Mouse (Mus musculus) intestine, embryonic 16.5 days (tissue): Measurements from ENCODE around the gene Parp8. TPM values are rescaled to one million over a fixed set of nuclear protein-coding genes. Genes with fewer than 3 reads are reported as not detected.

ENCODE experiments used
- ATAC-seq: fragments of 200-750 bp; cut with Nextera tagmentation; 2 replicates; pipeline ENCODE4 v1.8.0; 2017; ENCODE audit warnings: moderate TSS enrichment, moderate library complexity
- H3K27ac ChIP-seq: fragments of 300-500 bp; sonication (generic); 2 replicates; pipeline ENCODE4 v1.5.1; 2014; ENCODE audit warnings: mild to moderate bottlenecking, low read length
- H3K27me3 ChIP-seq: fragments of 300-500 bp; sonication (generic); replicated peaks from 2 replicates; pipeline ENCODE4 v1.6.1; 2014; ENCODE audit warnings: low read length, control low read depth, mixed read lengths; ENCODE audit not compliant: control insufficient read depth, insufficient read depth
- H3K36me3 ChIP-seq: fragments of 300-500 bp; sonication (generic); 2 replicates; pipeline ENCODE4 v1.6.1; 2014; ENCODE audit warnings: low read length, control low read depth; ENCODE audit not compliant: control insufficient read depth, insufficient read depth
- H3K4me1 ChIP-seq: fragments of 300-500 bp; sonication (generic); 2 replicates; pipeline ENCODE4 v1.6.1; 2014; ENCODE audit warnings: low read length, control low read depth, mixed read lengths; ENCODE audit not compliant: control insufficient read depth, insufficient read depth
- H3K4me2 ChIP-seq: fragments of 300-500 bp; sonication (generic); 2 replicates; pipeline ENCODE4 v1.6.1; 2014; ENCODE audit warnings: low read depth, low read length, control low read depth
- H3K4me3 ChIP-seq: fragments of 300-500 bp; sonication (generic); 2 replicates; pipeline ENCODE4 v1.5.1; 2014; ENCODE audit warnings: mild to moderate bottlenecking, low read length
- H3K9ac ChIP-seq: fragments of 300-500 bp; sonication (generic); 2 replicates; pipeline ENCODE4 v1.6.1; 2014; ENCODE audit warnings: low read depth, low read length
- H3K9me3 ChIP-seq: fragments of 300-500 bp; sonication (generic); 2 replicates; pipeline ENCODE4 v1.6.1; 2016; ENCODE audit warnings: low read length, control low read depth; ENCODE audit not compliant: control insufficient read depth
- WGBS: fragments of 180-500 bp; shearing (Covaris S2); extraction: QIAGEN DNeasy Blood & Tissue Kit; methylation state at CpG from one replicate; pipeline ENCODE4 v1.1.7; 2014; 5-methylcytosine and 5-hydroxymethylcytosine counted together
- polyA plus RNA-seq: library from polyadenylated mRNA; unstranded; fragments of >200 nt; fragmentation: Nextera tagmentation; extraction: Ambion mirVana; gene quantifications from 2 replicates; pipeline ENCODE4 v1.2.1, GENCODE M21; 2015

Gene Parp8
- polyA plus RNA-seq, 1 experiment from 2014 or later = 6.3 TPM

GRCm38 (mm10) chr13:116908284-116908683, 117.1 kb downstream of the Parp8 start:
- Histone ChIP-seq H3K4me1 (no peaks in the 10 kb centered on the region), H3K27ac (no peak overlapping the region), H3K9ac (no peak overlapping the region), H3K9me3 (no peaks in the 10 kb centered on the region), H3K36me3 (no peaks in the 10 kb centered on the region), H3K27me3 (no peaks in the 10 kb centered on the region), H3K4me3 (no peak overlapping the region), H3K4me2 (no peak overlapping the region)
- 87% methylated on average over 3 of the region's 3 CpGs for WGBS
- ATAC-seq = no peak

GRCm38 (mm10) chr13:116903394-116903793, 121.9 kb downstream of the Parp8 start:
- ATAC-seq = no peak
- Histone ChIP-seq H3K4me3 (no peak overlapping the region), H3K27me3 (no peaks in the 10 kb centered on the region), H3K9me3 (no peaks in the 10 kb centered on the region), H3K36me3 (no peaks in the 10 kb centered on the region), H3K4me1 (no peaks in the 10 kb centered on the region), H3K27ac (no peak overlapping the region), H3K4me2 (no peak overlapping the region), H3K9ac (no peak overlapping the region)
- 86% methylated on average over 5 of the region's 5 CpGs for WGBS

- H3K4me1 ChIP-seq = no peaks in the 10 kb centered on the region
- H3K9ac ChIP-seq = no peak overlapping the region
- H3K36me3 ChIP-seq = no peaks in the 10 kb centered on the region
- no peaks in the 10 kb centered on the region for H3K9me3 ChIP-seq
- H3K27me3 ChIP-seq = no peaks in the 10 kb centered on the region
- ATAC-seq = no peak
- 90% methylated on average over 5 of the region's 5 CpGs for WGBS
- no peak overlapping the region for H3K4me2 ChIP-seq
- H3K4me3 ChIP-seq = no peak overlapping the region
- H3K27ac ChIP-seq = no peak overlapping the region
These were observed 126.9 kb downstream of the Parp8 start for GRCm38 (mm10) chr13:116898395-116898794.

- Histone ChIP-seq H3K27ac (no peak overlapping the region), H3K9me3 (no peaks in the 10 kb centered on the region), H3K27me3 (no peaks in the 10 kb centered on the region), H3K36me3 (no peaks in the 10 kb centered on the region), H3K9ac (no peak overlapping the region), H3K4me3 (no peak overlapping the region), H3K4me2 (no peak overlapping the region), H3K4me1 (no peaks in the 10 kb centered on the region)
- WGBS = 88% methylated on average over 1 of the region's 1 CpGs
- no peak for ATAC-seq
These were observed 127.6 kb downstream of the Parp8 start for GRCm38 (mm10) chr13:116897711-116898110.

GRCm38 (mm10) chr13:116884422-116884942, 140.9 kb downstream of the Parp8 start:
- Histone ChIP-seq H3K27me3 (no peaks in the 10 kb centered on the region), H3K36me3 (no peaks in the 10 kb centered on the region), H3K9ac (no peak overlapping the region), H3K4me1 (no peaks in the 10 kb centered on the region), H3K9me3 (no peaks in the 10 kb centered on the region), H3K27ac (no peak overlapping the region), H3K4me2 (no peak overlapping the region), H3K4me3 (no peak overlapping the region)
- ATAC-seq = no peak
- 49% methylated on average over 9 of the region's 9 CpGs for WGBS

GRCm38 (mm10) chr13:116882226-116882625, 143.1 kb downstream of the Parp8 start:
- no peak for ATAC-seq
- 83% methylated on average over 7 of the region's 7 CpGs for WGBS
- no peak overlapping the region for H3K27ac ChIP-seq

GRCm38 (mm10) chr13:116879580-116880192, 145.7 kb downstream of the Parp8 start:
- Histone ChIP-seq H3K27ac (no peak overlapping the region), H3K36me3 (no peaks in the 10 kb centered on the region), H3K9me3 (no peaks in the 10 kb centered on the region), H3K27me3 (no peaks in the 10 kb centered on the region), H3K4me2 (no peak overlapping the region), H3K9ac (no peak overlapping the region), H3K4me1 (no peaks in the 10 kb centered on the region), H3K4me3 (no peak overlapping the region)
- ATAC-seq = no peak
- WGBS = 78% methylated on average over 10 of the region's 10 CpGs

More at GRCm38 (mm10) chr13:116882226-116882625, 143.1 kb downstream of the Parp8 start:
- Histone ChIP-seq H3K36me3 (no peaks in the 10 kb centered on the region), H3K27me3 (no peaks in the 10 kb centered on the region), H3K4me2 (no peak overlapping the region), H3K9me3 (no peaks in the 10 kb centered on the region), H3K4me3 (no peak overlapping the region), H3K4me1 (no peaks in the 10 kb centered on the region), H3K9ac (no peak overlapping the region)

- no peaks in the 10 kb centered on the region for H3K9me3 ChIP-seq
- ATAC-seq = no peak
- no peak overlapping the region for H3K4me3 ChIP-seq
- no peak overlapping the region for H3K4me2 ChIP-seq
- 57% methylated on average over 1 of the region's 1 CpGs for WGBS
- no peaks in the 10 kb centered on the region for H3K4me1 ChIP-seq
- no peak overlapping the region for H3K9ac ChIP-seq
- H3K27me3 ChIP-seq = no peaks in the 10 kb centered on the region
- no peaks in the 10 kb centered on the region for H3K36me3 ChIP-seq
- H3K27ac ChIP-seq = no peak overlapping the region
These were observed 155.1 kb downstream of the Parp8 start for GRCm38 (mm10) chr13:116870221-116870620.

- H3K4me3 ChIP-seq = no peak overlapping the region
- no peak overlapping the region for H3K27ac ChIP-seq
- H3K4me1 ChIP-seq = no peaks in the 10 kb centered on the region
- H3K36me3 ChIP-seq = no peaks in the 10 kb centered on the region
- H3K27me3 ChIP-seq = no peaks in the 10 kb centered on the region
- no peak overlapping the region for H3K9ac ChIP-seq
- ATAC-seq = no peak
- 72% methylated on average over 5 of the region's 5 CpGs for WGBS
- no peak overlapping the region for H3K4me2 ChIP-seq
- no peaks in the 10 kb centered on the region for H3K9me3 ChIP-seq
These were observed 181.4 kb downstream of the Parp8 start for GRCm38 (mm10) chr13:116843937-116844336.

- no peak overlapping the region for H3K9ac ChIP-seq
- H3K9me3 ChIP-seq = no peaks in the 10 kb centered on the region
- ATAC-seq = no peak
- H3K4me1 ChIP-seq = no peaks in the 10 kb centered on the region
- H3K36me3 ChIP-seq = no peaks in the 10 kb centered on the region
- no peak overlapping the region for H3K4me3 ChIP-seq
- H3K27me3 ChIP-seq = no peaks in the 10 kb centered on the region
- H3K4me2 ChIP-seq = no peak overlapping the region
- no peak overlapping the region for H3K27ac ChIP-seq
These were observed 194.4 kb downstream of the Parp8 start for GRCm38 (mm10) chr13:116830984-116831383.
